Mouse (Mus musculus) naive thymus-derived CD4-positive, alpha-beta T cell, adult 2 months (primary cell): ENCODE results near the gene Gm3752.
"Not testable (repeated sequence)": the region's sequence is repeated elsewhere in the genome, so short reads cannot be mapped to it uniquely, and the experiment has no call there.

Experiments used
- DNase-seq: peaks from one replicate; pipeline ENCODE4 v3.0.0-alpha.2; 2011; ENCODE audit warnings: low read depth

The Gm3752 gene

GRCm38 (mm10) chr14:7483662-7484061, at the start of gene Gm3752:
Gene Gm3752 (minus strand): TSS chr14:7483762.
- DNase-seq: not testable (repeated sequence)

- DNase-seq: not testable (repeated sequence)
Measured at GRCm38 (mm10) chr14:7488731-7489130, 5.2 kb upstream of the Gm3752 start.

GRCm38 (mm10) chr14:7450817-7451216, 32.7 kb downstream of the Gm3752 start, which contains the start of gene Gm3755:
Gene Gm3755 (minus strand): TSS chr14:7450917.
- not testable (repeated sequence) for DNase-seq

- DNase-seq: not testable (repeated sequence)
Measured at GRCm38 (mm10) chr14:7422496-7422895, 61.1 kb downstream of the Gm3752 start.
